Mouse (Mus musculus): ENCODE results near the gene Slc36a3. TPM values are rescaled to one million over a fixed set of nuclear protein-coding genes. Genes with fewer than 3 reads are reported as not detected.

Slc36a3 gene
- total RNA-seq, 2 experiments from 2014 or later, result not detected

GRCm38 (mm10) chr11:55079180-55079579, 72.3 kb downstream of the Slc36a3 start:
- ATAC-seq (replicated peaks; ENCODE audit: poor library complexity, severe bottlenecking), result no peak

- ATAC-seq (replicated peaks; ENCODE audit: poor library complexity, severe bottlenecking), result no peak
These were observed 73.0 kb downstream of the Slc36a3 start for GRCm38 (mm10) chr11:55078502-55078901.

GRCm38 (mm10) chr11:55077331-55078231, 73.9 kb downstream of the Slc36a3 start, which contains the start of gene Ccdc69:
TSS of gene Ccdc69 (minus strand) at chr11:55078131.
- peak; percentile 91 for ATAC-seq (replicated peaks; ENCODE audit: poor library complexity, severe bottlenecking)

GRCm38 (mm10) chr11:55076234-55076633, 75.3 kb downstream of the Slc36a3 start:
- peak; percentile 41 for ATAC-seq (replicated peaks; ENCODE audit: poor library complexity, severe bottlenecking)

- ATAC-seq (replicated peaks; ENCODE audit: poor library complexity, severe bottlenecking), result no peak
These were observed 75.9 kb downstream of the Slc36a3 start for GRCm38 (mm10) chr11:55075602-55076001.

Other genes starting within 250 kb of the Slc36a3 start
- gene Gpx3, start 249.3 kb downstream of the Slc36a3 start, total RNA-seq (2014; fragmentation: Nextera tagmentation), result 24.9 and 29.6 TPM in 2 replicates
- gene Gpx3, start 249.3 kb downstream of the Slc36a3 start, total RNA-seq (2017), result 1.6 and 4.0 TPM in 2 replicates
- 27.7 and 48.9 TPM in 2 replicates for gene Tnip1, start 188.8 kb downstream of the Slc36a3 start, total RNA-seq (2014; fragmentation: Nextera tagmentation)
- gene Tnip1, start 188.8 kb downstream of the Slc36a3 start, total RNA-seq (2017), result 25.3 and 28.0 TPM in 2 replicates
- 61.0 and 65.6 TPM in 2 replicates for gene Anxa6, start 118.3 kb downstream of the Slc36a3 start, total RNA-seq (2014; fragmentation: Nextera tagmentation)
- gene Anxa6, start 118.3 kb downstream of the Slc36a3 start, total RNA-seq (2017), result 70.8 and 77.7 TPM in 2 replicates
- 16.8 and 18.9 TPM in 2 replicates for gene Ccdc69, start 73.6 kb downstream of the Slc36a3 start, total RNA-seq (2014; fragmentation: Nextera tagmentation)
- 21.1 and 22.7 TPM in 2 replicates for gene Ccdc69, start 73.6 kb downstream of the Slc36a3 start, total RNA-seq (2017)
- gene Gm2a, start 53.6 kb downstream of the Slc36a3 start, total RNA-seq (2014; fragmentation: Nextera tagmentation), result 84.3 and 86.4 TPM in 2 replicates
- gene Gm2a, start 53.6 kb downstream of the Slc36a3 start, total RNA-seq (2017), result 61.3 and 72.4 TPM in 2 replicates
- gene Slc36a2, start 33.4 kb upstream of the Slc36a3 start, total RNA-seq (2014; fragmentation: Nextera tagmentation), result 6.5 and 7.6 TPM in 2 replicates
- 1.9 and 2.8 TPM in 2 replicates for gene Slc36a2, start 33.4 kb upstream of the Slc36a3 start, total RNA-seq (2017)
- 52.6 and 53.3 TPM in 2 replicates for gene Slc36a1, start 52.6 kb upstream of the Slc36a3 start, total RNA-seq (2014; fragmentation: Nextera tagmentation)
- gene Slc36a1, start 52.6 kb upstream of the Slc36a3 start, total RNA-seq (2017), result 11.4 and 12.9 TPM in 2 replicates
- not detected in 2 replicates for gene Fat2, start 184.9 kb upstream of the Slc36a3 start, total RNA-seq (2014; fragmentation: Nextera tagmentation)
- not detected in 2 replicates for gene Fat2, start 184.9 kb upstream of the Slc36a3 start, total RNA-seq (2017)